Mouse (Mus musculus) liver, adult 10 weeks (tissue): ENCODE results near the gene Slc28a2. TPM values are rescaled to one million over a fixed set of nuclear protein-coding genes. Genes with fewer than 3 reads are reported as not detected.

ENCODE experiments used
- polyA plus RNA-seq: library from polyadenylated mRNA; stranded (reverse); fragments of 350-450 nt; fragmentation: Illumina TruSeq; extraction: RNeasy Lipid Tissue Mini Kit (QIAGEN cat#74804); gene quantifications from one replicate; pipeline ENCODE4 v1.2.3, GENCODE M21; 2014; ENCODE audit warnings: low read depth, low replicate concordance

Gene Slc28a2
- 1.2 TPM for polyA plus RNA-seq

DNA sequence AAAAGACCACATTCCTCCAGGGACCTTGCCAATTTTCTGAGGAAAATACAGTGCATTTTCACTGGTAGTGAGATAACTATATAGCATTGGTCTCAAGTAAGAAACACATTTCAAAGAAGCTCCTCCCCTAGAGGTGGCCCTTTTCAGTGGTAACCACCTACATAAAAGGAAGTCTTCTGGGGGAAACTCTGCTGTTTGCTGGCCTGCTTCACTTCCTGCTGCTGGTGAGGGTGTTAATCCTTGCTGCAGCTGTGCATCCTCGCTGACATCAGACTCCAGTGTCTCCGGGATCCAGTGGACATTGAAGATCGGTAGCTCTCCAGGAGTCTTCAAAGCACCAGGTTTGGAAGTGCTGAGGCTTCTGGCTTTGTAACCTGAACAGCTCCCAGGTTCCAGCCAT, at the start of gene Slc28a2:
TSS of gene Slc28a2 (plus strand) at position 278 of the 400 bp plus-strand sequence.

GRCm38 (mm10) chr2:122484641-122485040, 58.4 kb downstream of the Slc28a2 start, which contains the start of gene Gm14085:
TSS of gene Gm14085 (plus strand) at chr2:122484941.

Other genes with a start within 250 kb of the Slc28a2 start
- gene Patl2, start 240.3 kb upstream of the Slc28a2 start, polyA plus RNA-seq: not detected
- not detected for gene Terb2, start 240.2 kb upstream of the Slc28a2 start, polyA plus RNA-seq
- 1,099 TPM for gene Sord, start 191.7 kb upstream of the Slc28a2 start, polyA plus RNA-seq
- gene Duox2, start 128.0 kb upstream of the Slc28a2 start, polyA plus RNA-seq: not detected
- not detected for gene Duoxa2, start 127.6 kb upstream of the Slc28a2 start, polyA plus RNA-seq
- gene Duoxa1, start 112.7 kb upstream of the Slc28a2 start, polyA plus RNA-seq: not detected
- not detected for gene Duox1, start 110.8 kb upstream of the Slc28a2 start, polyA plus RNA-seq
- gene Shf, start 57.3 kb upstream of the Slc28a2 start, polyA plus RNA-seq: not detected
- not detected for gene Gm14085, start 58.5 kb downstream of the Slc28a2 start, polyA plus RNA-seq
- 18.7 TPM for gene Gatm, start 184.8 kb downstream of the Slc28a2 start, polyA plus RNA-seq
- gene AA467197, start 210.5 kb downstream of the Slc28a2 start, polyA plus RNA-seq: not detected